Mouse (Mus musculus): Measurements from ENCODE around the gene Tenm4. TPM values are rescaled to one million over a fixed set of nuclear protein-coding genes. Genes with fewer than 3 reads are reported as not detected.
"Not testable (repeated sequence)": the region's sequence is repeated elsewhere in the genome, so short reads cannot be mapped to it uniquely, and the experiment has no call there.

The Tenm4 gene
- total RNA-seq, 2 experiments from 2014 or later = 125 to 132 TPM

GRCm38 (mm10) chr7:96568034-96568433 lies 397.0 kb downstream of the Tenm4 start:
- DNase-seq (ENCODE audit: low spot score in 2 of 2) = no peak

- no peak for DNase-seq (ENCODE audit: low spot score in 2 of 2)
Observed at GRCm38 (mm10) chr7:96570965-96571364, 399.9 kb downstream of the Tenm4 start.

GRCm38 (mm10) chr7:96572995-96573394 lies 401.9 kb downstream of the Tenm4 start:
- DNase-seq (ENCODE audit: low spot score in 2 of 2) = no peak

GRCm38 (mm10) chr7:96575202-96575650 lies 404.2 kb downstream of the Tenm4 start:
- peak; percentile 73 to 92 for DNase-seq (ENCODE audit: low spot score in 2 of 2)

GRCm38 (mm10) chr7:96582752-96583151 lies 411.7 kb downstream of the Tenm4 start:
- DNase-seq (ENCODE audit: low spot score in 2 of 2) = no peak

- no peak for DNase-seq (ENCODE audit: low spot score in 2 of 2)
Observed at GRCm38 (mm10) chr7:96587403-96587802, 416.4 kb downstream of the Tenm4 start.

GRCm38 (mm10) chr7:96588567-96588966 lies 417.5 kb downstream of the Tenm4 start:
- no peak for DNase-seq (ENCODE audit: low spot score in 2 of 2)

GRCm38 (mm10) chr7:96595535-96596295 lies 424.7 kb downstream of the Tenm4 start:
- no peak for DNase-seq (ENCODE audit: low spot score in 2 of 2)

GRCm38 (mm10) chr7:96596402-96597195 lies 425.6 kb downstream of the Tenm4 start:
- DNase-seq (ENCODE audit: low spot score in 2 of 2) = no peak

GRCm38 (mm10) chr7:96597871-96598270 lies 426.8 kb downstream of the Tenm4 start:
- no peak for DNase-seq (ENCODE audit: low spot score in 2 of 2)

- DNase-seq (ENCODE audit: low spot score in 2 of 2) = no peak
Observed at GRCm38 (mm10) chr7:96599081-96599480, 428.0 kb downstream of the Tenm4 start.

- DNase-seq (ENCODE audit: low spot score in 2 of 2) = no peak
Observed at GRCm38 (mm10) chr7:96600381-96600941, 429.4 kb downstream of the Tenm4 start.

GRCm38 (mm10) chr7:96604091-96604745 lies 433.2 kb downstream of the Tenm4 start:
- DNase-seq (ENCODE audit: low spot score in 2 of 2) = no peak

GRCm38 (mm10) chr7:96605316-96605715 lies 434.3 kb downstream of the Tenm4 start:
- no peak for DNase-seq (ENCODE audit: low spot score in 2 of 2)

- no peak for DNase-seq (ENCODE audit: low spot score in 2 of 2)
Observed at GRCm38 (mm10) chr7:96609854-96610586, 439.0 kb downstream of the Tenm4 start.

GRCm38 (mm10) chr7:96617371-96617770 lies 446.3 kb downstream of the Tenm4 start:
- no peak for DNase-seq (ENCODE audit: low spot score in 2 of 2)

GRCm38 (mm10) chr7:96619930-96620472 lies 449.0 kb downstream of the Tenm4 start:
- DNase-seq (ENCODE audit: low spot score in 2 of 2) = no peak

GRCm38 (mm10) chr7:96626338-96626737 lies 455.3 kb downstream of the Tenm4 start:
- DNase-seq (ENCODE audit: low spot score in 2 of 2) = no peak

GRCm38 (mm10) chr7:96630551-96630950 lies 459.5 kb downstream of the Tenm4 start:
- not testable (repeated sequence) for DNase-seq (ENCODE audit: low spot score in 2 of 2)

- no peak for DNase-seq (ENCODE audit: low spot score in 2 of 2)
Observed at GRCm38 (mm10) chr7:96633008-96633407, 462.0 kb downstream of the Tenm4 start.
